Mouse (Mus musculus): ENCODE results near the gene Adcy2. TPM values are rescaled to one million over a fixed set of nuclear protein-coding genes. Genes with fewer than 3 reads are reported as not detected.

Adcy2 gene
- polyA plus RNA-seq, 1 experiment from 2014 or later = 6.7 TPM

GRCm38 (mm10) chr13:68828441-68828840 is 170.9 kb downstream of the Adcy2 start:
- H3K4me3 ChIP-seq (replicated peaks; ENCODE audit: low read depth, low read length) = no peak overlapping the region
- no peak overlapping the region for H3K27ac ChIP-seq (replicated peaks; ENCODE audit: low read depth, low read length)
- no peaks in the 10 kb centered on the region for H3K27me3 ChIP-seq (ENCODE audit: control insufficient read depth, insufficient read depth, low read length)
- H3K9me3 ChIP-seq (ENCODE audit: control insufficient read depth, low read length) = no peaks in the 10 kb centered on the region
- H3K9ac ChIP-seq (replicated peaks; ENCODE audit: low read length) = no peak overlapping the region
- H3K4me2 ChIP-seq (ENCODE audit: low read length) = no peak overlapping the region
- no peaks in the 10 kb centered on the region for H3K4me1 ChIP-seq (ENCODE audit: control insufficient read depth, insufficient read depth, low read length)
- DNase-seq = no peak
- no peaks in the 10 kb centered on the region for H3K36me3 ChIP-seq (ENCODE audit: control insufficient read depth, insufficient read depth, low read length)
- WGBS = 82% methylated on average over 4 of the region's 4 CpGs
- no peak for ATAC-seq (ENCODE audit: low FRiP score, low TSS enrichment)

- H3K4me3 ChIP-seq (replicated peaks; ENCODE audit: low read depth, low read length) = no peak overlapping the region
- DNase-seq (no peak), ATAC-seq (ENCODE audit: low FRiP score, low TSS enrichment) (no peak)
- no peak overlapping the region for H3K27ac ChIP-seq (replicated peaks; ENCODE audit: low read depth, low read length)
- H3K9me3 ChIP-seq (ENCODE audit: control insufficient read depth, low read length) = no peaks in the 10 kb centered on the region
- H3K4me1 ChIP-seq (ENCODE audit: control insufficient read depth, insufficient read depth, low read length) = no peaks in the 10 kb centered on the region
- H3K36me3 ChIP-seq (ENCODE audit: control insufficient read depth, insufficient read depth, low read length) = no peaks in the 10 kb centered on the region
- H3K4me2 ChIP-seq (ENCODE audit: low read length) = no peak overlapping the region
- H3K9ac ChIP-seq (replicated peaks; ENCODE audit: low read length) = no peak overlapping the region
- no peaks in the 10 kb centered on the region for H3K27me3 ChIP-seq (ENCODE audit: control insufficient read depth, insufficient read depth, low read length)
- 95% methylated on average over 1 of the region's 1 CpGs for WGBS
Measured at GRCm38 (mm10) chr13:68826461-68826860, 172.9 kb downstream of the Adcy2 start.

GRCm38 (mm10) chr13:68820858-68821579 is 178.3 kb downstream of the Adcy2 start:
- no peak overlapping the region for H3K27ac ChIP-seq (replicated peaks; ENCODE audit: low read depth, low read length)
- H3K4me2 ChIP-seq (ENCODE audit: low read length) = no peak overlapping the region
- 86% methylated on average over 13 of the region's 13 CpGs for WGBS
- no peak overlapping the region for H3K4me3 ChIP-seq (replicated peaks; ENCODE audit: low read depth, low read length)
- no peaks in the 10 kb centered on the region for H3K36me3 ChIP-seq (ENCODE audit: control insufficient read depth, insufficient read depth, low read length)
- H3K4me1 ChIP-seq (ENCODE audit: control insufficient read depth, insufficient read depth, low read length) = no peaks in the 10 kb centered on the region
- H3K9ac ChIP-seq (replicated peaks; ENCODE audit: low read length) = no peak overlapping the region
- DNase-seq (no peak), ATAC-seq (ENCODE audit: low FRiP score, low TSS enrichment) (no peak)
- no peaks in the 10 kb centered on the region for H3K9me3 ChIP-seq (ENCODE audit: control insufficient read depth, low read length)
- H3K27me3 ChIP-seq (ENCODE audit: control insufficient read depth, insufficient read depth, low read length) = no peaks in the 10 kb centered on the region

- no peak overlapping the region for H3K27ac ChIP-seq (replicated peaks; ENCODE audit: low read depth, low read length)
- DNase-seq = no peak
Measured at GRCm38 (mm10) chr13:68815704-68816477, 183.4 kb downstream of the Adcy2 start.

GRCm38 (mm10) chr13:68811185-68811584 is 188.2 kb downstream of the Adcy2 start:
- no peak overlapping the region for H3K4me3 ChIP-seq (replicated peaks; ENCODE audit: low read depth, low read length)
- no peaks in the 10 kb centered on the region for H3K36me3 ChIP-seq (ENCODE audit: control insufficient read depth, insufficient read depth, low read length)
- 93% methylated on average over 3 of the region's 3 CpGs for WGBS
- no peaks in the 10 kb centered on the region for H3K4me1 ChIP-seq (ENCODE audit: control insufficient read depth, insufficient read depth, low read length)
- no peaks in the 10 kb centered on the region for H3K27me3 ChIP-seq (ENCODE audit: control insufficient read depth, insufficient read depth, low read length)
- no peak overlapping the region for H3K9ac ChIP-seq (replicated peaks; ENCODE audit: low read length)
- DNase-seq = no peak
- H3K4me2 ChIP-seq (ENCODE audit: low read length) = no peak overlapping the region
- no peak overlapping the region for H3K27ac ChIP-seq (replicated peaks; ENCODE audit: low read depth, low read length)
- ATAC-seq (ENCODE audit: low FRiP score, low TSS enrichment) = no peak
- H3K9me3 ChIP-seq (ENCODE audit: control insufficient read depth, low read length) = no peaks in the 10 kb centered on the region

More at GRCm38 (mm10) chr13:68815704-68816477, 183.4 kb downstream of the Adcy2 start:
- 85% methylated on average over 4 of the region's 4 CpGs for WGBS
- no peaks in the 10 kb centered on the region for H3K27me3 ChIP-seq (ENCODE audit: control insufficient read depth, insufficient read depth, low read length)
- H3K4me2 ChIP-seq (ENCODE audit: low read length) = no peak overlapping the region
- H3K9ac ChIP-seq (replicated peaks; ENCODE audit: low read length) = no peak overlapping the region
- H3K36me3 ChIP-seq (ENCODE audit: control insufficient read depth, insufficient read depth, low read length) = no peaks in the 10 kb centered on the region
- no peaks in the 10 kb centered on the region for H3K9me3 ChIP-seq (ENCODE audit: control insufficient read depth, low read length)
- no peaks in the 10 kb centered on the region for H3K4me1 ChIP-seq (ENCODE audit: control insufficient read depth, insufficient read depth, low read length)
- ATAC-seq (ENCODE audit: low FRiP score, low TSS enrichment) = no peak
- no peak overlapping the region for H3K4me3 ChIP-seq (replicated peaks; ENCODE audit: low read depth, low read length)

GRCm38 (mm10) chr13:68799777-68800176 is 199.6 kb downstream of the Adcy2 start:
- DNase-seq = peak; percentile 9
- Histone ChIP-seq H3K27ac (replicated peaks; ENCODE audit: low read depth, low read length) (no peak overlapping the region), H3K36me3 (ENCODE audit: control insufficient read depth, insufficient read depth, low read length) (no peaks in the 10 kb centered on the region), H3K4me3 (replicated peaks; ENCODE audit: low read depth, low read length) (no peak overlapping the region), H3K27me3 (ENCODE audit: control insufficient read depth, insufficient read depth, low read length) (no peaks in the 10 kb centered on the region), H3K9ac (replicated peaks; ENCODE audit: low read length) (no peak overlapping the region), H3K9me3 (ENCODE audit: control insufficient read depth, low read length) (no peaks in the 10 kb centered on the region), H3K4me2 (ENCODE audit: low read length) (no peak overlapping the region), H3K4me1 (ENCODE audit: control insufficient read depth, insufficient read depth, low read length) (no peaks in the 10 kb centered on the region)
- no peak for ATAC-seq (ENCODE audit: low FRiP score, low TSS enrichment)
- 72% methylated on average over 6 of the region's 6 CpGs for WGBS

- no peak overlapping the region for H3K27ac ChIP-seq (replicated peaks; ENCODE audit: low read depth, low read length)
- H3K27me3 ChIP-seq (ENCODE audit: control insufficient read depth, insufficient read depth, low read length) = no peaks in the 10 kb centered on the region
- no peak overlapping the region for H3K4me2 ChIP-seq (ENCODE audit: low read length)
- no peak for ATAC-seq (ENCODE audit: low FRiP score, low TSS enrichment)
- no peak overlapping the region for H3K9ac ChIP-seq (replicated peaks; ENCODE audit: low read length)
- H3K36me3 ChIP-seq (ENCODE audit: control insufficient read depth, insufficient read depth, low read length) = no peaks in the 10 kb centered on the region
- no peaks in the 10 kb centered on the region for H3K9me3 ChIP-seq (ENCODE audit: control insufficient read depth, low read length)
- H3K4me3 ChIP-seq (replicated peaks; ENCODE audit: low read depth, low read length) = no peak overlapping the region
- no peaks in the 10 kb centered on the region for H3K4me1 ChIP-seq (ENCODE audit: control insufficient read depth, insufficient read depth, low read length)
- DNase-seq = no peak
Measured at GRCm38 (mm10) chr13:68793286-68793685, 206.1 kb downstream of the Adcy2 start.

- ATAC-seq (ENCODE audit: low FRiP score, low TSS enrichment) = no peak
Measured at GRCm38 (mm10) chr13:68787286-68788061, 211.9 kb downstream of the Adcy2 start.

More at GRCm38 (mm10) chr13:68787286-68788061, 211.9 kb downstream of the Adcy2 start:
- Histone ChIP-seq H3K27ac (replicated peaks; ENCODE audit: low read depth, low read length) (no peak overlapping the region), H3K4me3 (replicated peaks; ENCODE audit: low read depth, low read length) (no peak overlapping the region), H3K9me3 (ENCODE audit: control insufficient read depth, low read length) (no peaks in the 10 kb centered on the region), H3K36me3 (ENCODE audit: control insufficient read depth, insufficient read depth, low read length) (no peaks in the 10 kb centered on the region), H3K4me2 (ENCODE audit: low read length) (no peak overlapping the region), H3K4me1 (ENCODE audit: control insufficient read depth, insufficient read depth, low read length) (no peaks in the 10 kb centered on the region), H3K9ac (replicated peaks; ENCODE audit: low read length) (no peak overlapping the region), H3K27me3 (ENCODE audit: control insufficient read depth, insufficient read depth, low read length) (no peaks in the 10 kb centered on the region)
- DNase-seq = no peak
- WGBS = 90% methylated on average over 8 of the region's 8 CpGs

All from midbrain, embryonic 14.5 days (tissue).